Mouse (Mus musculus) lung, embryonic 15.5 days (tissue): Measurements from ENCODE around the gene Ttc16. TPM values are rescaled to one million over a fixed set of nuclear protein-coding genes. Genes with fewer than 3 reads are reported as not detected.
A peak's percentile ranks its signal among the peaks of the same experiment; 100 is the strongest.

Source experiments
- ATAC-seq: fragments of 200-750 bp; cut with Nextera tagmentation; 2 replicates; pipeline ENCODE4 v1.8.0; 2017; ENCODE audit warnings: moderate number of reproducible peaks, borderline replicate concordance; ENCODE audit not compliant: low FRiP score, low TSS enrichment; ENCODE audit errors: extremely low read depth
- H3K27ac ChIP-seq: fragments of 300-500 bp; sonication (generic); 2 replicates; pipeline ENCODE4 v1.5.1; 2015; ENCODE audit warnings: moderate library complexity, mild to moderate bottlenecking, inconsistent platforms
- H3K27me3 ChIP-seq: fragments of 300-500 bp; sonication (generic); 2 replicates; pipeline ENCODE4 v1.6.1; 2015; ENCODE audit warnings: inconsistent platforms
- H3K36me3 ChIP-seq: fragments of 300-500 bp; sonication (generic); 2 replicates; pipeline ENCODE4 v1.6.1; 2015; ENCODE audit warnings: inconsistent platforms
- H3K4me1 ChIP-seq: fragments of 300-500 bp; sonication (generic); 2 replicates; pipeline ENCODE4 v1.6.1; 2015; ENCODE audit warnings: inconsistent platforms
- H3K4me2 ChIP-seq: fragments of 300-500 bp; sonication (generic); 2 replicates; pipeline ENCODE4 v1.6.1; 2015; ENCODE audit warnings: inconsistent platforms, mild to moderate bottlenecking, moderate library complexity
- H3K4me3 ChIP-seq: fragments of 300-500 bp; sonication (generic); 2 replicates; pipeline ENCODE4 v1.5.1; 2015; ENCODE audit warnings: mild to moderate bottlenecking, inconsistent platforms
- H3K9ac ChIP-seq: fragments of 300-500 bp; sonication (generic); 2 replicates; pipeline ENCODE4 v1.6.1; 2015; ENCODE audit warnings: inconsistent platforms
- H3K9me3 ChIP-seq: fragments of 300-500 bp; sonication (generic); 2 replicates; pipeline ENCODE4 v1.6.1; 2016; ENCODE audit warnings: inconsistent platforms
- WGBS: fragments of 180-500 bp; shearing (Covaris S2); methylation state at CpG from one replicate; pipeline ENCODE4 v1.1.7; 2015; 5-methylcytosine and 5-hydroxymethylcytosine counted together
- polyA plus RNA-seq: library from polyadenylated mRNA; unstranded; fragments of >200 nt; fragmentation: Nextera tagmentation; extraction: Ambion mirVana; gene quantifications from 2 replicates; pipeline ENCODE4 v1.2.1, GENCODE M21; 2015

The Ttc16 gene
- polyA plus RNA-seq, 1 experiment from 2014 or later: 0.69 TPM

- peaks cover 24% of the 10 kb centered on the region for H3K36me3 ChIP-seq
- no peak overlapping the region for H3K9ac ChIP-seq
- WGBS: 57% methylated on average over 8 of the region's 8 CpGs
- no peak overlapping the region for H3K4me3 ChIP-seq
- no peak overlapping the region for H3K4me2 ChIP-seq
- H3K27ac ChIP-seq: no peak overlapping the region
- ATAC-seq: no peak
- H3K4me1 ChIP-seq: peaks cover 16% of the 10 kb centered on the region
- H3K27me3 ChIP-seq: no peaks in the 10 kb centered on the region
- no peaks in the 10 kb centered on the region for H3K9me3 ChIP-seq
Measured at GRCm38 (mm10) chr2:32811959-32812358, 36.5 kb upstream of the Ttc16 start.

GRCm38 (mm10) chr2:32808816-32809566 lies 33.6 kb upstream of the Ttc16 start:
- no peak overlapping the region for H3K9ac ChIP-seq
- H3K4me1 ChIP-seq: peaks cover 10% of the 10 kb centered on the region; the same call in 1 of the 2 replicates
- H3K27ac ChIP-seq: no peak overlapping the region
- WGBS: 83% methylated on average over 14 of the region's 14 CpGs
- ATAC-seq: no peak
- no peak overlapping the region for H3K4me3 ChIP-seq
- H3K27me3 ChIP-seq: no peaks in the 10 kb centered on the region
- H3K36me3 ChIP-seq: peaks cover 22% of the 10 kb centered on the region
- no peaks in the 10 kb centered on the region for H3K9me3 ChIP-seq
- H3K4me2 ChIP-seq: no peak overlapping the region

GRCm38 (mm10) chr2:32798251-32798962 lies 23.0 kb upstream of the Ttc16 start:
- no peak overlapping the region for H3K27ac ChIP-seq
- 52% methylated on average over 10 of the region's 10 CpGs for WGBS
- no peak for ATAC-seq
- no peaks in the 10 kb centered on the region for H3K4me1 ChIP-seq
- no peak overlapping the region for H3K9ac ChIP-seq
- H3K9me3 ChIP-seq: no peaks in the 10 kb centered on the region
- H3K27me3 ChIP-seq: no peaks in the 10 kb centered on the region
- no peak overlapping the region for H3K4me3 ChIP-seq
- no peak overlapping the region for H3K4me2 ChIP-seq
- H3K36me3 ChIP-seq: peaks cover 14% of the 10 kb centered on the region

- H3K27me3 ChIP-seq: no peaks in the 10 kb centered on the region
- H3K36me3 ChIP-seq: peaks cover 14% of the 10 kb centered on the region
- no peak overlapping the region for H3K4me2 ChIP-seq
- WGBS: 85% methylated on average over 13 of the region's 13 CpGs
- H3K9me3 ChIP-seq: no peaks in the 10 kb centered on the region
- peaks cover 13% of the 10 kb centered on the region for H3K4me1 ChIP-seq
- no peak for ATAC-seq
- no peak overlapping the region for H3K4me3 ChIP-seq
- H3K9ac ChIP-seq: no peak overlapping the region
- no peak overlapping the region for H3K27ac ChIP-seq
Measured at GRCm38 (mm10) chr2:32795748-32796418, 20.4 kb upstream of the Ttc16 start.

- H3K27ac ChIP-seq: peak overlapping the region; percentile 41
- H3K4me1 ChIP-seq: peaks cover 22% of the 10 kb centered on the region
- H3K27me3 ChIP-seq: no peaks in the 10 kb centered on the region
- WGBS: 39% methylated on average over 6 of the region's 6 CpGs
- H3K4me3 ChIP-seq: no peak overlapping the region
- ATAC-seq: peak; percentile 33; the same call in 1 of the 2 replicates
- 0 out of 2 replicates have a peak, but pooled peaks cover 3% of the 10 kb centered on the region for H3K36me3 ChIP-seq
- no peaks in the 10 kb centered on the region for H3K9me3 ChIP-seq
- H3K9ac ChIP-seq: no peak overlapping the region
- no peak overlapping the region for H3K4me2 ChIP-seq
Measured at GRCm38 (mm10) chr2:32791297-32791696, 15.9 kb upstream of the Ttc16 start.

- Histone ChIP-seq H3K9ac (no peak overlapping the region), H3K4me1 (peaks cover 22% of the 10 kb centered on the region), H3K4me3 (no peak overlapping the region), H3K4me2 (no peak overlapping the region), H3K27ac (no peak overlapping the region), H3K36me3 (no peaks in the 10 kb centered on the region), H3K27me3 (no peaks in the 10 kb centered on the region), H3K9me3 (no peaks in the 10 kb centered on the region)
- 0 out of 2 replicates have a peak, but pooled peaks have one; percentile 15 for ATAC-seq
- WGBS: 30% methylated on average over 2 of the region's 2 CpGs
Measured at GRCm38 (mm10) chr2:32788581-32788980, 13.1 kb upstream of the Ttc16 start.

GRCm38 (mm10) chr2:32787176-32787575 lies 11.7 kb upstream of the Ttc16 start:
- Histone ChIP-seq H3K9ac (no peak overlapping the region), H3K9me3 (no peaks in the 10 kb centered on the region), H3K27ac (no peak overlapping the region), H3K27me3 (no peaks in the 10 kb centered on the region), H3K36me3 (no peaks in the 10 kb centered on the region), H3K4me1 (peaks cover 21% of the 10 kb centered on the region), H3K4me2 (no peak overlapping the region), H3K4me3 (no peak overlapping the region)
- 61% methylated on average over 6 of the region's 6 CpGs for WGBS
- ATAC-seq: no peak

GRCm38 (mm10) chr2:32784048-32784681 lies 8.7 kb upstream of the Ttc16 start, which contains the start of gene Cfap157:
TSS of gene Cfap157 (minus strand) at chr2:32784428.
- Histone ChIP-seq H3K9me3 (no peaks in the 10 kb centered on the region), H3K4me1 (peaks cover 8% of the 10 kb centered on the region; the same call in 1 of the 2 replicates), H3K27me3 (no peaks in the 10 kb centered on the region), H3K27ac (no peak within 1 kb of the TSS), H3K9ac (no peak within 1 kb of the TSS), H3K4me2 (no peak within 1 kb of the TSS), H3K4me3 (no peak within 1 kb of the TSS), H3K36me3 (no peaks in the 10 kb centered on the region)
- 49% methylated on average over 4 of the region's 4 CpGs for WGBS
- no peak for ATAC-seq

- 0 out of 2 replicates have a peak, but pooled peaks cover 3% of the 10 kb centered on the region for H3K4me1 ChIP-seq
- no peaks in the 10 kb centered on the region for H3K27me3 ChIP-seq
- H3K4me3 ChIP-seq: no peak overlapping the region
- WGBS: 67% methylated on average over 6 of the region's 6 CpGs
- no peak overlapping the region for H3K27ac ChIP-seq
- ATAC-seq: no peak
- H3K9ac ChIP-seq: no peak overlapping the region
- H3K36me3 ChIP-seq: no peaks in the 10 kb centered on the region
- H3K4me2 ChIP-seq: no peak overlapping the region
- no peaks in the 10 kb centered on the region for H3K9me3 ChIP-seq
Measured at GRCm38 (mm10) chr2:32781710-32782109, 6.3 kb upstream of the Ttc16 start.

- no peak for ATAC-seq
- Histone ChIP-seq H3K36me3 (no peaks in the 10 kb centered on the region), H3K4me2 (no peak overlapping the region), H3K9me3 (no peaks in the 10 kb centered on the region), H3K27me3 (no peaks in the 10 kb centered on the region), H3K4me3 (no peak overlapping the region), H3K4me1 (peaks cover 14% of the 10 kb centered on the region), H3K9ac (no peak overlapping the region), H3K27ac (no peak overlapping the region)
- 91% methylated on average over 6 of the region's 6 CpGs for WGBS
Measured at GRCm38 (mm10) chr2:32779714-32780113, 4.3 kb upstream of the Ttc16 start.

GRCm38 (mm10) chr2:32779131-32779530 lies 3.7 kb upstream of the Ttc16 start:
- Histone ChIP-seq H3K9ac (no peak overlapping the region), H3K4me3 (no peak overlapping the region), H3K4me2 (no peak overlapping the region), H3K27ac (no peak overlapping the region), H3K36me3 (no peaks in the 10 kb centered on the region), H3K27me3 (no peaks in the 10 kb centered on the region), H3K4me1 (peaks cover 14% of the 10 kb centered on the region), H3K9me3 (no peaks in the 10 kb centered on the region)
- no peak for ATAC-seq
- WGBS: 6% methylated on average over 8 of the region's 8 CpGs
